Mouse (Mus musculus) megakaryocyte-erythroid progenitor cell, adult 5-6 weeks (primary cell): Measurements from ENCODE around the gene Iqgap1. TPM values are rescaled to one million over a fixed set of nuclear protein-coding genes. Genes with fewer than 3 reads are reported as not detected.
"Not testable (repeated sequence)": the region's sequence is repeated elsewhere in the genome, so short reads cannot be mapped to it uniquely, and the experiment has no call there.

ENCODE experiments used
- ATAC-seq: replicated peaks from 2 replicates; pipeline ENCODE4 v1.8.0; 2016; ENCODE audit warnings: mild to moderate bottlenecking, inconsistent platforms; ENCODE audit not compliant: severe bottlenecking, poor library complexity, low FRiP score, low TSS enrichment
- total RNA-seq, 2 experiments: library from RNA; stranded (forward) in 1 of 2; stranded (reverse) in 1 of 2; fragments of 200-1000, 215-1000 nt in 1 of 2; fragments of >200 nt in 1 of 2; fragmentation: Nextera tagmentation in 1 of 2; gene quantifications; 2 replicates each; pipeline ENCODE4 v1.2.3; 2014 to 2017

Iqgap1 gene
- total RNA-seq, 2 experiments from 2014 or later, result 31.2 to 39.6 TPM

- ATAC-seq, result no peak
Observed at GRCm38 (mm10) chr7:80776090-80776489, 49.7 kb downstream of the Iqgap1 start.

- ATAC-seq, result no peak
Observed at GRCm38 (mm10) chr7:80775448-80775904, 50.3 kb downstream of the Iqgap1 start.

GRCm38 (mm10) chr7:80774615-80775447, 50.9 kb downstream of the Iqgap1 start:
- ATAC-seq, result no peak

- ATAC-seq, result no peak
Observed at GRCm38 (mm10) chr7:80773834-80774614, 51.8 kb downstream of the Iqgap1 start.

GRCm38 (mm10) chr7:80770466-80770865, 55.3 kb downstream of the Iqgap1 start:
- no peak for ATAC-seq

- ATAC-seq, result no peak
Observed at GRCm38 (mm10) chr7:80766861-80767312, 58.9 kb downstream of the Iqgap1 start.

- no peak for ATAC-seq
Observed at GRCm38 (mm10) chr7:80766072-80766471, 59.7 kb downstream of the Iqgap1 start.

- no peak for ATAC-seq
Observed at GRCm38 (mm10) chr7:80763864-80764437, 61.8 kb downstream of the Iqgap1 start.

GRCm38 (mm10) chr7:80762297-80762696, 63.5 kb downstream of the Iqgap1 start:
- no peak for ATAC-seq

- no peak for ATAC-seq
Observed at GRCm38 (mm10) chr7:80754086-80754485, 71.7 kb downstream of the Iqgap1 start.

GRCm38 (mm10) chr7:80753613-80754012, 72.2 kb downstream of the Iqgap1 start:
- ATAC-seq, result no peak

GRCm38 (mm10) chr7:80749624-80750023, 76.2 kb downstream of the Iqgap1 start:
- ATAC-seq, result no peak

- ATAC-seq, result not testable (repeated sequence)
Observed at GRCm38 (mm10) chr7:80749109-80749508, 76.7 kb downstream of the Iqgap1 start.

GRCm38 (mm10) chr7:80747371-80747770, 78.4 kb downstream of the Iqgap1 start:
- ATAC-seq, result no peak

GRCm38 (mm10) chr7:80746166-80746761, 79.5 kb downstream of the Iqgap1 start:
- no peak for ATAC-seq

- no peak for ATAC-seq
Observed at GRCm38 (mm10) chr7:80745746-80746145, 80.0 kb downstream of the Iqgap1 start.

- ATAC-seq, result no peak
Observed at GRCm38 (mm10) chr7:80745250-80745649, 80.5 kb downstream of the Iqgap1 start.

GRCm38 (mm10) chr7:80743920-80744630, 81.7 kb downstream of the Iqgap1 start:
- ATAC-seq, result no peak

GRCm38 (mm10) chr7:80742671-80743070, 83.1 kb downstream of the Iqgap1 start:
- no peak for ATAC-seq
